Mouse (Mus musculus): ENCODE measurements around the gene Cbx1. TPM values are rescaled to one million over a fixed set of nuclear protein-coding genes. Genes with fewer than 3 reads are reported as not detected.
"Not testable (repeated sequence)": the region's sequence is repeated elsewhere in the genome, so short reads cannot be mapped to it uniquely, and the experiment has no call there.

Gene Cbx1
- total and polyA plus RNA-seq, 2 experiments = 9.7 to 16.0 TPM

DNA sequence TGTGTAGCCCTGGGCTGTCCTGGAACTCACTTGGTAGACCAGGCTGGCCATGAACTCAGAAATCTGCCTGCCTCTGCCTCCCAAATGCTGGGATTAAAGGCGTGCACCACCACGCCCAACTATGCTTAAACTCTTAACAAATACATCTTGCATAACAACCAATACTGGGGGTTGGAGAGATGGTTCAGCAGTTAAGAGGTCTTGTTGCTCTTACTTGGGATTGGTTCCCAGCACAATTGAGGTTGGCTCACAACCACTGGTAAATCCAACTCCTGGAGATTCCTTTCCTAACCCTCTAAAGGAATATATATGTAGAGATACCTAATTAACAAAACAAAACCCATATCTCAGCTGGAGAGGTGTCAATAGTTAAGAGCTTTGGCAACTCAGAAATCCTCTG, 7.2 kb downstream of the Cbx1 start:
- Histone ChIP-seq H3K4me1 (ENCODE audit: control insufficient read depth, insufficient read depth, low read length) (no peaks in the 10 kb centered on the region), H3K36me3 (ENCODE audit: control insufficient read depth, insufficient read depth, low read length) (peaks cover 10% of the 10 kb centered on the region; the same call in 1 of the 2 replicates)

DNA sequence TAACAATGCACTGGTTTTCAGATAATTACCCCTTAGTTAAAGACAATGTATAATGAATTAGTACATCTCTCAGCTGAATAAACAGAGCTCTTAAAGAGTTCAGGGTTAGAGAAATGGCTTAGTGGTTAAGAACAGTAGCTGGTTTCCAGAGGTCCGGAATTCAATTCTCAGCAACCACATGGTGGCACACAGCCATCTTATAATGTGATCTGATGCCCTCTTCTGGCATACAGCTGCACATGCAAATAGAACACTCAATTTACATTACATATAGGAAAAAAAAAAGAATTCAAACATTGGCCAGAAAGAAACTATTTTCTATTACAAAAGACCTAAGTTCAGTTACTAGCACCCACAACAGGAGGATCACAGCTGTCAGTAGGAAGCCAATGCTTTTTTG, 7.7 kb downstream of the Cbx1 start:
- DNase-seq (ENCODE audit: extremely low read depth, low read depth, low spot score) = no peak
- Histone ChIP-seq H3K27me3 (ENCODE audit: control insufficient read depth, insufficient read depth, low read length) (no peaks in the 10 kb centered on the region), H3K4me3 (ENCODE audit: insufficient read depth, low read depth, low read length) (no peak overlapping the region), H3K27ac (replicated peaks; ENCODE audit: insufficient read depth, low read depth, low read length) (no peak overlapping the region), H3K79me2 (ENCODE audit: control insufficient read depth, insufficient read depth, low read length) (peaks cover 19% of the 10 kb centered on the region; the same call in 1 of the 2 replicates), H3K4me1 (ENCODE audit: control insufficient read depth, insufficient read depth, low read length) (no peaks in the 10 kb centered on the region), H3K36me3 (ENCODE audit: control insufficient read depth, insufficient read depth, low read length) (peaks cover 11% of the 10 kb centered on the region; the same call in 1 of the 2 replicates), H3K9ac (ENCODE audit: low read depth, low read length) (no peak overlapping the region)
- TF ChIP-seq CTCF (IDR thresholded peaks at IDR 0.05; ENCODE audit: low read depth, low read length) = no peak
- TF ChIP-seq POLR2A (IDR thresholded peaks at IDR 0.05; ENCODE audit: extremely low read depth, insufficient read depth, low read length) = no peak
- 57% methylated on average over 1 of the region's 1 CpGs for WGBS

More for the DNA sequence above, 7.2 kb downstream of the Cbx1 start:
- DNase-seq (ENCODE audit: extremely low read depth, low read depth, low spot score) = no peak
- Histone ChIP-seq H3K79me2 (ENCODE audit: control insufficient read depth, insufficient read depth, low read length) (peaks cover 19% of the 10 kb centered on the region; the same call in 1 of the 2 replicates), H3K9ac (ENCODE audit: low read depth, low read length) (no peak overlapping the region), H3K27ac (replicated peaks; ENCODE audit: insufficient read depth, low read depth, low read length) (no peak overlapping the region), H3K4me3 (ENCODE audit: insufficient read depth, low read depth, low read length) (no peak overlapping the region), H3K27me3 (ENCODE audit: control insufficient read depth, insufficient read depth, low read length) (no peaks in the 10 kb centered on the region)
- 90% methylated on average over 2 of the region's 2 CpGs for WGBS
- TF ChIP-seq CTCF (IDR thresholded peaks at IDR 0.05; ENCODE audit: low read depth, low read length) = no peak
- no peak for TF ChIP-seq POLR2A (IDR thresholded peaks at IDR 0.05; ENCODE audit: extremely low read depth, insufficient read depth, low read length)

DNA sequence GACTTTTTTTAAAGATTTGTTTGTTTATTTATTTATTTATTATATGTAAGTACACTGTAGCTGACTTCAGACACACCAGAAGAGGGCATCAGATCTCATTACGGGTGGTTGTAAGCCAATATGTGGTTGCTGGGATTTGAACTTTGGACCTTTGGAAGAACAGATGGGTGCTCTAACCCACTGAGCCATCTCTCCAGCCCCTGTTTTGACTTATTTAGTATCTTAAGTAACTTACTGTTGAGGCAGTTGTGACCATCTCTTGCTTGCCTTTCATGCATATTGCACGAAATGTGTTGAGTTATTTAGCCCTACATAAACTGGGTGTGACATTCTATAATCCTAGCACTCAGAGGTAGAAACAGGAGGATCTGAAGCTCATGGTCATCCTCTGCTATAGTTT, 10.6 kb downstream of the Cbx1 start:
- peaks cover 18% of the 10 kb centered on the region; the same call in 1 of the 2 replicates for H3K79me2 ChIP-seq (ENCODE audit: control insufficient read depth, insufficient read depth, low read length)
- H3K9ac ChIP-seq (ENCODE audit: low read depth, low read length) = no peak overlapping the region
- H3K36me3 ChIP-seq (ENCODE audit: control insufficient read depth, insufficient read depth, low read length) = peaks cover 25% of the 10 kb centered on the region
- H3K27ac ChIP-seq (replicated peaks; ENCODE audit: insufficient read depth, low read depth, low read length) = no peak overlapping the region
- H3K27me3 ChIP-seq (ENCODE audit: control insufficient read depth, insufficient read depth, low read length) = no peaks in the 10 kb centered on the region
- 84% methylated on average over 2 of the region's 2 CpGs for WGBS
- no peak overlapping the region for H3K4me3 ChIP-seq (ENCODE audit: insufficient read depth, low read depth, low read length)
- TF ChIP-seq CTCF (IDR thresholded peaks at IDR 0.05; ENCODE audit: low read depth, low read length) = no peak
- TF ChIP-seq POLR2A (IDR thresholded peaks at IDR 0.05; ENCODE audit: extremely low read depth, insufficient read depth, low read length) = no peak
- no peaks in the 10 kb centered on the region for H3K4me1 ChIP-seq (ENCODE audit: control insufficient read depth, insufficient read depth, low read length)
- DNase-seq (ENCODE audit: extremely low read depth, low read depth, low spot score) = no peak

DNA sequence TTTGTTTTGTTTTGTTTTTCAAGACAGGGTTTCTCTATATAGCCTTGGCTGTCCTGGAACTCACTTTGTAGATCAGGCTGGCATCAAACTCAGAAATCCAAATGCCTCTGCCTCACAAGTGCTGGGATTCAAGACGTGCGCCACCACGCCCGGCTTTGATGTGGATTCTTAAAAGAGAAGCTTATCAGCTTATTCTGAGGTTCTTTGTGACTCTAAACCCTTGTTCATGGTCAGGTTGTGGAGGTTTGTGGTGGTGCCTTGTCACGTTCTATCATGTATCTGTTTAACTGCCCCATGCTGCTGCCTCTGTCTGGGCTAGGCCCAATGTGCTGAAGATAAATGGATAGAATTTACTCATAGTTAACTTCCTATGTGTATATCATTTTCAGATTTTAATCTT, 16.7 kb downstream of the Cbx1 start:
- H3K27me3 ChIP-seq (ENCODE audit: control insufficient read depth, insufficient read depth, low read length) = no peaks in the 10 kb centered on the region
- WGBS = 96% methylated on average over 5 of the region's 5 CpGs
- H3K79me2 ChIP-seq (ENCODE audit: control insufficient read depth, insufficient read depth, low read length) = no peaks in the 10 kb centered on the region
- TF ChIP-seq CTCF (IDR thresholded peaks at IDR 0.05; ENCODE audit: low read depth, low read length) (no peak), POLR2A (IDR thresholded peaks at IDR 0.05; ENCODE audit: extremely low read depth, insufficient read depth, low read length) (no peak)
- peaks cover 38% of the 10 kb centered on the region for H3K36me3 ChIP-seq (ENCODE audit: control insufficient read depth, insufficient read depth, low read length)
- DNase-seq (ENCODE audit: extremely low read depth, low read depth, low spot score) = no peak
- no peaks in the 10 kb centered on the region for H3K4me1 ChIP-seq (ENCODE audit: control insufficient read depth, insufficient read depth, low read length)
- no peak overlapping the region for H3K27ac ChIP-seq (replicated peaks; ENCODE audit: insufficient read depth, low read depth, low read length)
- no peak overlapping the region for H3K9ac ChIP-seq (ENCODE audit: low read depth, low read length)
- no peak overlapping the region for H3K4me3 ChIP-seq (ENCODE audit: insufficient read depth, low read depth, low read length)

DNA sequence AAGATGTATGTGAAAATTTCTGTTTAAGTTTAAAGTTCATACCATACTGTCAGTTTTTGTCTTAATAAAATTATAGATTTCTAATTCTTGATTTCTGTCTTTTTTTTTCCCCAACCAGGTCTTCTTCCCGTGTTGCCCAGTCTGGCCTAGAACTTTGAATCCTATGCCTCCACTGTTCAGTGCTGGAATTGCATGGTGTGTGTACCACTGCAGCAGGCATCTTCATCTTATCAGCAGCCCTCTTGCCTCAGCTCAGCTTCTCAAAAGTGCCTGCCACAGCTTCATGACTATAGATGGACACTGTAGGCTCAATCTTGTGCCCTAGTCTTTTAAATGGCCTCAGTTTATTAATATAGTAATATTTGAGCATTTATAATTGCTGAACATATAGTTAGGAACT, 19.1 kb downstream of the Cbx1 start:
- no peak for DNase-seq (ENCODE audit: extremely low read depth, low read depth, low spot score)
- peaks cover 24% of the 10 kb centered on the region for H3K36me3 ChIP-seq (ENCODE audit: control insufficient read depth, insufficient read depth, low read length)
- no peak overlapping the region for H3K4me3 ChIP-seq (ENCODE audit: insufficient read depth, low read depth, low read length)
- H3K27ac ChIP-seq (replicated peaks; ENCODE audit: insufficient read depth, low read depth, low read length) = no peak overlapping the region
- H3K27me3 ChIP-seq (ENCODE audit: control insufficient read depth, insufficient read depth, low read length) = no peaks in the 10 kb centered on the region
- TF ChIP-seq POLR2A (IDR thresholded peaks at IDR 0.05; ENCODE audit: extremely low read depth, insufficient read depth, low read length) (no peak), CTCF (IDR thresholded peaks at IDR 0.05; ENCODE audit: low read depth, low read length) (no peak)
- no peak overlapping the region for H3K9ac ChIP-seq (ENCODE audit: low read depth, low read length)
- no peaks in the 10 kb centered on the region for H3K4me1 ChIP-seq (ENCODE audit: control insufficient read depth, insufficient read depth, low read length)
- 33% methylated on average over 1 of the region's 1 CpGs for WGBS
- H3K79me2 ChIP-seq (ENCODE audit: control insufficient read depth, insufficient read depth, low read length) = no peaks in the 10 kb centered on the region

DNA sequence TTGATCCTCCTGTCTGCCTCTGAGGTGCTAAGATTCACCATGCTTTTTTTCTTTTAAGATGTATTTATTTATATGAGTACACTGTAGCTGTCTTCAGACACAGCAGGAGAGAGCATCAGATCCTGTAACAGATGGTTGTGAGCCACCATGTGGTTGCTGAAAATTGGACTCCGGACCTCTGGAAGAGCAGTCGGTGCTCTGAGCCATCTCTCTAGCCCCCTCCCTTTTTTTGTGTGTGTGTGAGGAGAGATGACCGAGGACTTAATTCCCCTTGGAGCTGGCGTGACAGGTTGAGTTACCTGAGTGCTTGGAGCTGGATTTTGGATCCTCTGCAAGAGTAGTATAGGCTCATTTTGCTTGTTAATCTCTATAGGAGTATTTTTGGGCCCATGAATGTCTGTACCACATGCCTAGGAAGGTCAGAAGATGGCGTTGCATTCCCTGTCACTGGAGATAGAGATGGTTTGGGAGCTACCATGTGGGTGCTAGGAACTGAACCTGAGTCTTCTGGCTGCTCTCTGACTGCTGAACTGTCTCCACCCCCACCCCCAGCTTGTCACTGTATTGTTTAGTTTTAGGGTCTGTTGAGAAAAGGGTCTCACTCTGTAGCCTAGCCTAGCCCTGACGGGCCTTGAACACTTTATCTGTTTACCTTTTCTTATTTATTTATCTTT, 20.8 kb downstream of the Cbx1 start:
- TF ChIP-seq POLR2A (IDR thresholded peaks at IDR 0.05; ENCODE audit: extremely low read depth, insufficient read depth, low read length) = no peak
- TF ChIP-seq CTCF (IDR thresholded peaks at IDR 0.05; ENCODE audit: low read depth, low read length) = no peak
- H3K36me3 ChIP-seq (ENCODE audit: control insufficient read depth, insufficient read depth, low read length) = peaks cover 20% of the 10 kb centered on the region

DNA sequence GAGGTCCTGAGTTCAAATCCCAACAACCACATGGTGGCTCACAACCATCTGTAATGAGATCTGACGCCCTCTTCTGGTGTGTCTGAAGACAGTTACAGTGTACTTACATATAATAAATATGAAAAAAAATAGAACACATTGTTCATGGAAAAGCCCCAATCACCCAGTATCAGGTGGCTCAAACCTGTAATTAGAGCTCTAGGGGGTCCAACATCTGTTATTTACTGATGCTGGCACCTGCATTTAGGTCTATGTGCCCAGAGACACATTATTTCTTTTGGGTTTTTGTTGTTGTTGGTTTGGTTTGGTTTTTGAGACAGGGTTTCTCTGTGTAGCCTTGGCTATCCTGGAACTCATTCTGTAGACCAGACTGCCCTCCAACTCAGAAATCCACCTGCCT, 22.3 kb downstream of the Cbx1 start:
- H3K27ac ChIP-seq (replicated peaks; ENCODE audit: insufficient read depth, low read depth, low read length); H3K4me1 ChIP-seq (ENCODE audit: control insufficient read depth, insufficient read depth, low read length); H3K4me3 ChIP-seq (ENCODE audit: insufficient read depth, low read depth, low read length); H3K9ac ChIP-seq (ENCODE audit: low read depth, low read length); H3K27me3 ChIP-seq (ENCODE audit: control insufficient read depth, insufficient read depth, low read length); DNase-seq (ENCODE audit: extremely low read depth, low read depth, low spot score); H3K79me2 ChIP-seq (ENCODE audit: control insufficient read depth, insufficient read depth, low read length): not testable (repeated sequence)
- WGBS = 97% methylated on average over 1 of the region's 1 CpGs
- H3K36me3 ChIP-seq (ENCODE audit: control insufficient read depth, insufficient read depth, low read length) = peaks cover 25% of the 10 kb centered on the region

More for the DNA sequence above, 20.8 kb downstream of the Cbx1 start:
- WGBS = 82% methylated on average over 6 of the region's 6 CpGs
- no peak for DNase-seq (ENCODE audit: extremely low read depth, low read depth, low spot score)
- no peaks in the 10 kb centered on the region for H3K79me2 ChIP-seq (ENCODE audit: control insufficient read depth, insufficient read depth, low read length)
- H3K4me1 ChIP-seq (ENCODE audit: control insufficient read depth, insufficient read depth, low read length) = no peaks in the 10 kb centered on the region
- H3K4me3 ChIP-seq (ENCODE audit: insufficient read depth, low read depth, low read length) = no peak overlapping the region
- H3K27ac ChIP-seq (replicated peaks; ENCODE audit: insufficient read depth, low read depth, low read length) = no peak overlapping the region
- H3K27me3 ChIP-seq (ENCODE audit: control insufficient read depth, insufficient read depth, low read length) = no peaks in the 10 kb centered on the region
- no peak overlapping the region for H3K9ac ChIP-seq (ENCODE audit: low read depth, low read length)
